Mouse (Mus musculus): ENCODE data around the gene Nfib. TPM values are rescaled to one million over a fixed set of nuclear protein-coding genes. Genes with fewer than 3 reads are reported as not detected.

The Nfib gene
- polyA plus RNA-seq, 1 experiment from 2014 or later = 58.8 TPM

- WGBS = 77% methylated on average over 2 of the region's 2 CpGs
- H3K4me1 ChIP-seq (replicated peaks) = peaks cover 36% of the 10 kb centered on the region
- H3K9ac ChIP-seq (replicated peaks) = peak overlapping the region; percentile 53
- H3K27me3 ChIP-seq = no peaks in the 10 kb centered on the region
- H3K36me3 ChIP-seq = peaks cover 10% of the 10 kb centered on the region
- no peak overlapping the region for H3K27ac ChIP-seq
- ATAC-seq (ENCODE audit: insufficient number of reproducible peaks, insufficient read depth, low FRiP score, low TSS enrichment, low read depth) = no peak
- no peaks in the 10 kb centered on the region for H3K9me3 ChIP-seq
- peak overlapping the region; percentile 99 for H3K4me3 ChIP-seq (replicated peaks)
- peak overlapping the region; percentile 83 for H3K4me2 ChIP-seq
These were observed 202.9 kb downstream of the Nfib start for GRCm38 (mm10) chr4:82502611-82503010.

DNA sequence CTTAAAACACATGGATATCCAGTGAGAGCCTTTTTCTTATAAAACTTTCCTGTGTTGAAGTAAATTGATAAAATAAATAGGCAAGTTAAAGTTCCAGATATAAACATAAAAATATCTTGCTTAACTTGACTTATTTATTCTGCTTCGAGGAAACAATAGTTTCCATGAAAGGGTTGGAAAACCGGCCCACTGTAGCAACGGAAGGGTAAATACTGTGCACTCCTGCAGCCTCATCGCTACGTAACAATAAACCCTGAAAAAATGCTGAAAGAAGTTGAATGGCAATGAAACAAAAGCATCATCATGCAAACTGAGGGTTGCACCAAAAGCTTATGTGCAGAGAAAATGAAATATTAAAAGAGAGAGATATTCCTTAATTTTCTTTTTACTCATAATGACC, 203.5 kb downstream of the Nfib start:
- peaks cover 38% of the 10 kb centered on the region for H3K4me1 ChIP-seq (replicated peaks)
- H3K27me3 ChIP-seq = no peaks in the 10 kb centered on the region
- H3K4me2 ChIP-seq = peak overlapping the region; percentile 83
- H3K4me3 ChIP-seq (replicated peaks) = peak overlapping the region; percentile 99
- WGBS = 71% methylated on average over 5 of the region's 5 CpGs
- peaks cover 16% of the 10 kb centered on the region for H3K36me3 ChIP-seq
- H3K9me3 ChIP-seq = no peaks in the 10 kb centered on the region
- ATAC-seq (ENCODE audit: insufficient number of reproducible peaks, insufficient read depth, low FRiP score, low TSS enrichment, low read depth) = no peak
- H3K27ac ChIP-seq = no peak overlapping the region
- H3K9ac ChIP-seq (replicated peaks) = 0 out of 2 replicates have a peak overlapping the region, but pooled peaks have one; percentile 23

- Histone ChIP-seq H3K9me3 (no peaks in the 10 kb centered on the region), H3K4me3 (replicated peaks) (peak overlapping the region; percentile 27), H3K27ac (no peak overlapping the region), H3K4me1 (replicated peaks) (peaks cover 40% of the 10 kb centered on the region), H3K9ac (replicated peaks) (0 out of 2 replicates have a peak overlapping the region, but pooled peaks have one; percentile 12), H3K36me3 (peaks cover 28% of the 10 kb centered on the region), H3K27me3 (no peaks in the 10 kb centered on the region), H3K4me2 (peak overlapping the region; percentile 83)
- whole genome bisulfite sequencing = 63% methylated on average over 5 of the region's 5 CpGs
- no peak for ATAC-seq (ENCODE audit: insufficient number of reproducible peaks, insufficient read depth, low FRiP score, low TSS enrichment, low read depth)
These were observed 204.9 kb downstream of the Nfib start for GRCm38 (mm10) chr4:82500578-82501098.

DNA sequence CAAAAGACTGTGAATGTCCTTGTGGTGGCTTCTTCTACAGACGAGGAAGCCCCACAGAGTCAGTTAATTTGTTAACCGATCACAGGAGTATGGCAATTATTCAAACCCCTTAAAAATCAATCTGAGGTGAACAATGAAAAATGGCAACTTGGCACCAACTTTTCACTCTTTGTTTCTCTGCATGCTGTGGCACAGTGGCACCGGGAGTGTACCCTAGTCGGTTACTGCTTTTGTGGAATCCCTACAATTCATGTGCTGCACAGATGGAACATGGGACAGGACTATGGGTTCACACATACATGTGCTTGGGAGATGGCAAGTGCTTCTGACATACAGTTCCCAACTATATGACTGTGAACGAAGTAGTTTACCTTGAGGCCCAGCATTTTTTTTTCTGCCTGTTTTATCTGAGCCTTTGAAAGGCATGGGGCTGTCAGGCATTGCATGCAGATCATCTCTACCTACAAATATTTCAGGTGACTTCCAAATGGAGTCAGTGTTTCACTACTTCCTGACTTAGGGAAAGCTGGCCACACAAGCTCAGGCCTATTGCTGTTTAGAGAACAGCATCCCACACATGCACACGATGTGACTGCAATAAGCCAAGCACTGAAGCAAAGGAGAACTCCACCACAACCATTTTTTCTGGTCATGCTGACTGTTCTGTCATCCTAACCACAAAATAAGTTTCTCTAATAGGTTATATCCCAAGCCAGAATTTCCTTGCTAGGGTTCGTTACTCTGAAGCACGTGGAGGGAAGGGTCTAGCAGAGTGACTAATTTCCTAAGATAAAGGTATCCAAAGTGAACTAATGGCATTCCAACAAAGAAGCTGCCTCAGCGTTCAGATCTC, 205.6 kb downstream of the Nfib start:
- peak overlapping the region; percentile 27; the same call in 1 of the 2 replicates for H3K4me3 ChIP-seq (replicated peaks)
- WGBS = 70% methylated on average over 9 of the region's 9 CpGs
- no peak for ATAC-seq (ENCODE audit: insufficient number of reproducible peaks, insufficient read depth, low FRiP score, low TSS enrichment, low read depth)
- peak overlapping the region; percentile 83 for H3K4me2 ChIP-seq
- H3K9me3 ChIP-seq = no peaks in the 10 kb centered on the region
- H3K4me1 ChIP-seq (replicated peaks) = peaks cover 40% of the 10 kb centered on the region
- no peak overlapping the region for H3K27ac ChIP-seq
- no peak overlapping the region for H3K9ac ChIP-seq (replicated peaks)
- H3K36me3 ChIP-seq = peaks cover 32% of the 10 kb centered on the region
- no peaks in the 10 kb centered on the region for H3K27me3 ChIP-seq

GRCm38 (mm10) chr4:82499238-82499637, 206.3 kb downstream of the Nfib start:
- Histone ChIP-seq H3K4me3 (replicated peaks) (no peak overlapping the region), H3K4me2 (peak overlapping the region; percentile 83; the same call in 1 of the 2 replicates), H3K27me3 (no peaks in the 10 kb centered on the region), H3K36me3 (peaks cover 34% of the 10 kb centered on the region), H3K4me1 (replicated peaks) (peaks cover 44% of the 10 kb centered on the region), H3K9ac (replicated peaks) (no peak overlapping the region), H3K9me3 (no peaks in the 10 kb centered on the region), H3K27ac (no peak overlapping the region)
- ATAC-seq (ENCODE audit: insufficient number of reproducible peaks, insufficient read depth, low FRiP score, low TSS enrichment, low read depth) = no peak
- 87% methylated on average over 5 of the region's 5 CpGs for WGBS

DNA sequence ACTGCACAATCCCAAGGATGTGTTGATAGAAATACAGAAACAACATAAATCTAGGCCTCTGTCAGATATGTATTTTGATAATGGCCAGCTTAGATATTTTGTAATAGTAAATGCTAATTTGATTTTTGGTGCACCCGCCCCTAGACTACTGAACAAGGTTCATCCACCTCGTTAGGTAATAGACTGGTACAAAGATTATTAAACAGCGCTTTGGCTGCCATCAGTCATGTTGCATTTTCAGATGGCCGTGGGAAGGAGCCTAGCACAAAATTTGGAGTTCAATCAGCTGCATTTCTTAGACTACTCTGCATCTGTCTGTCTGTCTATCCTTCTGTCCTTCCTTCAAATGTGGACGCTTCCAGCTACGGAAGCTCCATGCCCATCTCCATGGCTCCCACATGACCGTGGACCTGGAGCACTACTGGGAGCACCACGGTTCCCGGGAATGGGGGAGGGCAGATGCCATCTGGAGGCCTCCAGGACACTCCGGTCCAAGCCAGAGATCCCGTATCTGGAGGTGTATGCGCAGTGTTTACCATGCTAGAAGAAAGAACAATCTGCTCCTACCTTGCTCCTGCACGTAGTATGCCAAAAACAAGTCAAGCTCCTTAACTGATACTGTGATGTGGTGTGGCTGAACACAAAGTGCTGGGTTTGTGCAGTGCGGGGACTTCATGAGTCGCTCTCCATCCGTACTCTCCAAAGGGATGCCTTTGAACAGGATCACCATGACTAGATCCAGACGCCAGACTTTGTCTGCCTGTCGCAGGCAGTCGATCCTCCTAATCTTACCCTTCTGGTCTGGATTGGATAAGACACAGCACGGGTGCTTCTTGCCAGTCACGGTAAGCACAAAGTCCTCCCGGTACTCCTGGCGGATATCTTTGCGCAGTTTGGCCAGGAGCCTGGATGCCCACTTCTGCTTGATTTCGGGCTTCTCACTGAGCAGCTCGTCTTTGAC, 207.6 kb downstream of the Nfib start:
- Histone ChIP-seq H3K4me3 (replicated peaks) (no peak overlapping the region), H3K27ac (no peak overlapping the region), H3K9ac (replicated peaks) (no peak overlapping the region), H3K27me3 (no peaks in the 10 kb centered on the region), H3K4me1 (replicated peaks) (peaks cover 55% of the 10 kb centered on the region), H3K36me3 (peaks cover 45% of the 10 kb centered on the region), H3K9me3 (no peaks in the 10 kb centered on the region), H3K4me2 (no peak overlapping the region)
- WGBS = 86% methylated on average over 26 of the region's 26 CpGs
- no peak for ATAC-seq (ENCODE audit: insufficient number of reproducible peaks, insufficient read depth, low FRiP score, low TSS enrichment, low read depth)

GRCm38 (mm10) chr4:82497141-82497566, 208.4 kb downstream of the Nfib start:
- H3K9ac ChIP-seq (replicated peaks) = no peak overlapping the region
- peaks cover 52% of the 10 kb centered on the region for H3K36me3 ChIP-seq
- H3K27ac ChIP-seq = no peak overlapping the region
- no peak overlapping the region for H3K4me3 ChIP-seq (replicated peaks)
- ATAC-seq (ENCODE audit: insufficient number of reproducible peaks, insufficient read depth, low FRiP score, low TSS enrichment, low read depth) = no peak
- H3K27me3 ChIP-seq = no peaks in the 10 kb centered on the region
- H3K4me1 ChIP-seq (replicated peaks) = peaks cover 55% of the 10 kb centered on the region
- H3K4me2 ChIP-seq = no peak overlapping the region
- H3K9me3 ChIP-seq = no peaks in the 10 kb centered on the region
- 86% methylated on average over 8 of the region's 8 CpGs for WGBS

DNA sequence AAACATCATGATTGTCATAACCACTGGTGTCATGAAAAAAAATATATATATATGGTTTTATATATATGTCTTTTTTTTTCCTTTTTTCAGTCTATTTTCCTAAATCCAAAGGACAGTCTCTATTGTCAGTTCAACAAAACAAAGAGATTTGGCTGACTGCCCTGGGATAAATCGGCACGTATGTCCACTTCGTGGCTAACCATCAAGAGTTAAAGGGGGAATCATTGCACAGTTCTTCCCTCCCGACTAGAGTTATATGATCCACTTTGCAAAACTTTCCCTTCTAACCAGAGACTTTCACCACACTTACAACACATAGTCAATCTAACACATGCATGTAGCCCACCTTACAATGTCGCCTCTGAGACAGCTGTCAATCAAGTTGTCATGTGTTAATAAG, 209.2 kb downstream of the Nfib start:
- WGBS = 90% methylated on average over 5 of the region's 5 CpGs
- peaks cover 54% of the 10 kb centered on the region for H3K4me1 ChIP-seq (replicated peaks)
- no peaks in the 10 kb centered on the region for H3K27me3 ChIP-seq
- no peak overlapping the region for H3K4me2 ChIP-seq
- no peaks in the 10 kb centered on the region for H3K9me3 ChIP-seq
- no peak overlapping the region for H3K27ac ChIP-seq
- ATAC-seq (ENCODE audit: insufficient number of reproducible peaks, insufficient read depth, low FRiP score, low TSS enrichment, low read depth) = no peak
- H3K36me3 ChIP-seq = peaks cover 57% of the 10 kb centered on the region
- no peak overlapping the region for H3K9ac ChIP-seq (replicated peaks)
- H3K4me3 ChIP-seq (replicated peaks) = no peak overlapping the region

GRCm38 (mm10) chr4:82495605-82496004, 209.9 kb downstream of the Nfib start:
- no peak for ATAC-seq (ENCODE audit: insufficient number of reproducible peaks, insufficient read depth, low FRiP score, low TSS enrichment, low read depth)
- Histone ChIP-seq H3K4me2 (no peak overlapping the region), H3K27me3 (no peaks in the 10 kb centered on the region), H3K4me3 (replicated peaks) (no peak overlapping the region), H3K9ac (replicated peaks) (no peak overlapping the region), H3K36me3 (peaks cover 57% of the 10 kb centered on the region), H3K9me3 (no peaks in the 10 kb centered on the region), H3K4me1 (replicated peaks) (peaks cover 53% of the 10 kb centered on the region), H3K27ac (no peak overlapping the region)
- 94% methylated on average over 6 of the region's 6 CpGs for WGBS

- H3K4me2 ChIP-seq = no peak overlapping the region
- ATAC-seq (ENCODE audit: insufficient number of reproducible peaks, insufficient read depth, low FRiP score, low TSS enrichment, low read depth) = no peak
- no peak overlapping the region for H3K27ac ChIP-seq
- peaks cover 57% of the 10 kb centered on the region for H3K36me3 ChIP-seq
- no peak overlapping the region for H3K9ac ChIP-seq (replicated peaks)
- no peaks in the 10 kb centered on the region for H3K9me3 ChIP-seq
- no peaks in the 10 kb centered on the region for H3K27me3 ChIP-seq
- peaks cover 51% of the 10 kb centered on the region for H3K4me1 ChIP-seq (replicated peaks)
- H3K4me3 ChIP-seq (replicated peaks) = no peak overlapping the region
- 92% methylated on average over 10 of the region's 10 CpGs for WGBS
These were observed 210.7 kb downstream of the Nfib start for GRCm38 (mm10) chr4:82494829-82495228.

GRCm38 (mm10) chr4:82494424-82494823, 211.1 kb downstream of the Nfib start:
- H3K4me1 ChIP-seq (replicated peaks) = peaks cover 51% of the 10 kb centered on the region
- no peak for ATAC-seq (ENCODE audit: insufficient number of reproducible peaks, insufficient read depth, low FRiP score, low TSS enrichment, low read depth)
- H3K4me2 ChIP-seq = no peak overlapping the region
- H3K36me3 ChIP-seq = peaks cover 57% of the 10 kb centered on the region
- H3K27ac ChIP-seq = no peak overlapping the region
- H3K4me3 ChIP-seq (replicated peaks) = no peak overlapping the region
- H3K9ac ChIP-seq (replicated peaks) = no peak overlapping the region
- WGBS = 68% methylated on average over 3 of the region's 3 CpGs
- H3K9me3 ChIP-seq = no peaks in the 10 kb centered on the region
- H3K27me3 ChIP-seq = no peaks in the 10 kb centered on the region
